Mouse (Mus musculus) kidney, postnatal 36 days (tissue): ENCODE data around the gene Oprm1.

Experiments
- DNase-seq, 2 experiments: peaks; one replicate each; pipeline ENCODE4 v3.0.0; 2021 to 2022; ENCODE audit warnings: mixed read lengths in 2 of 2

The Oprm1 gene

DNA sequence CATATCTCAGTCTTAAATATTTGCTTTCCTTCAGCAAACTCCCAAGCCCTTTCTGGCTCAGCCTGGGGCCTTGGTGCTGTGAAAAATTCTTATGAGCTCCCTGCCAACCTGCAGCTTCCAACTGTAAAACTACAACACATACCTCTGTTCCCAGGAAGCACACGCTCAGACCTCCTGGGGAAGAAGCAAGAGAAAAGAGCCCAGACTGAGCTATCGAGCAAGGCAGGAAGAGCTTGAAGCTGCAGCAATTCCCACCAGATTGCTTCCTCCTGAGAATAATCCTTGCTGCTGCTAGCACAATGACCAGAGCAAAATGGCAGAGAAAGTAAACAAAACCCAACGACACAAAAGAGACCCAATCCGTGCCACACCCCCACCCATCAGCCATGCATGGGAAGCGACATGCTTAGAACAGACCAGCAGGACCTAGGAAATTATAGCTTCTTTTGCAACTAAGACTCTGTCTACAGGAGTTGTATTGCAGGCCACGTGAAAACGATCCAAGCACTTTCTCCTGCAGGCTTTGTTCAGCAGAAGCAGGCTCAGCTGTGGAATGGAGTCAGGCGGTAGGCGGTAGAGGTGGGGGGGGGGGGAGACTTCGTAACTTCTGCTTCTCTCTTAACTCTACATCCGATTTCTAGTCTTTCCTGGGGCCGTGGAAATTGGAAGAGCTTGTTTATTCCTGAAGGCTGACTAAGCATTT lies 294.2 kb downstream of the Oprm1 start, which contains the start of gene Ipcef1:
Gene Ipcef1, minus strand, starts transcription at position 164 of the 703 bp plus-strand sequence.
- peak in 1 of 2 experiments; percentile 18 for DNase-seq

GRCm38 (mm10) chr10:7054560-7055205 lies 296.4 kb downstream of the Oprm1 start:
- peak; percentile 21 to 68 for DNase-seq

GRCm38 (mm10) chr10:7057546-7057945 lies 299.2 kb downstream of the Oprm1 start:
- no peak for DNase-seq

DNA sequence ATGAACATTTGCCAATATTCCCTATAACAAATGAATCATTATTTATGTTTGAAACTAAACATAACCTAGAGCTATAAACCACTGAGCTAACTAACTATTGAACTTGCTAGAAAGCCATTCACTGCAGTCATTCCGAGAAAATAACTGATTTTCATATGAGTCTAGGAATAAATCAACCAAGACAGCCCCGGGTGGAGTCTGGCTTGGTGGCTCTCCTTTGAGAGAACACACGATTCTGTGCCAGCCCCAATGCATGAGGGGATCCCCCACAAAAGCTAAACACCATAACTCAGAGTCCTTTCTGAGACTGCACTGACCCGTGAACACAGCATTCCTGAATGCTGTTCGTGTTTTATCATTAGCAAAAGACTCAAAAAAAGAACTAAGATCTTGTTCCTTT lies 302.0 kb downstream of the Oprm1 start:
- DNase-seq: no peak

DNA sequence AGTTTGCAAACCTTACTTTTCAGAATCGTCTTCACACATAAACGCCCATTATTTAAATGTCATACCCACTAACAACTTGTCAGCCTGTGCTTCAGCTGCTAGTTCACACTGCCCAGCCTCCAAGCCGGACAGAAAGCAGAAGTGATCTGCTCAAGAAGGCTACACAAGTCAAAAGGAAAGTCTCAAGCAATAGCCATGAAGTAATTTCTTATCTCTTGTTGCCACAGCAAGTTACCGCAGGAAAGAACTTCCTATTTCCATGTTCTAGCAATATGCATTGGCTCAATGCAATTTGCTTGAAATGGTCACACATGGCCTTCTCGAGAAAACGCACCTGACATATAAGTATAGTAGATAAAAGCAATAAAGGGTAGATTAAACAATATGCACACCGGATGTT lies 304.7 kb downstream of the Oprm1 start:
- no peak for DNase-seq

- no peak for DNase-seq
Measured at GRCm38 (mm10) chr10:7063752-7064457, 305.6 kb downstream of the Oprm1 start.

DNA sequence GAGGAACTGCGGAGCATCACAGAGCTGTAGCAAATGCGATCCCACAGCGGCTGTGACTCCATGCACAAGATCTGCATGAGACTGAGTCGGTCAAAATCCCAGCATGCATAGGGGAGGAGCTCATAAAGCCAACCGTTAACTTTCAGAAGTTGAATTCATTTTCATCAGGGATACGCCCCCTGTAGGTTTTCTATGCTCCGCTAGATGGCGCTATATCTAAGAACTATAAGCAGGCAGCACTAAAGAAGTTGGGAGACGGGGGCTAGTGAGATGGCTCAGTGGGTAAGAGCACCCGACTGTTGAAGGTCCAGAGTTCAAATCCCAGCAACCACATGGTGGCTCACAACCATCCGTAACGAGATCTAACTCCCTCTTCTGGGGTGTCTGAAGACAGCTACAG lies 310.3 kb downstream of the Oprm1 start:
- peak in 1 of 2 experiments; percentile 27 for DNase-seq

- DNase-seq: no peak
Measured at GRCm38 (mm10) chr10:7069090-7069489, 310.8 kb downstream of the Oprm1 start.

DNA sequence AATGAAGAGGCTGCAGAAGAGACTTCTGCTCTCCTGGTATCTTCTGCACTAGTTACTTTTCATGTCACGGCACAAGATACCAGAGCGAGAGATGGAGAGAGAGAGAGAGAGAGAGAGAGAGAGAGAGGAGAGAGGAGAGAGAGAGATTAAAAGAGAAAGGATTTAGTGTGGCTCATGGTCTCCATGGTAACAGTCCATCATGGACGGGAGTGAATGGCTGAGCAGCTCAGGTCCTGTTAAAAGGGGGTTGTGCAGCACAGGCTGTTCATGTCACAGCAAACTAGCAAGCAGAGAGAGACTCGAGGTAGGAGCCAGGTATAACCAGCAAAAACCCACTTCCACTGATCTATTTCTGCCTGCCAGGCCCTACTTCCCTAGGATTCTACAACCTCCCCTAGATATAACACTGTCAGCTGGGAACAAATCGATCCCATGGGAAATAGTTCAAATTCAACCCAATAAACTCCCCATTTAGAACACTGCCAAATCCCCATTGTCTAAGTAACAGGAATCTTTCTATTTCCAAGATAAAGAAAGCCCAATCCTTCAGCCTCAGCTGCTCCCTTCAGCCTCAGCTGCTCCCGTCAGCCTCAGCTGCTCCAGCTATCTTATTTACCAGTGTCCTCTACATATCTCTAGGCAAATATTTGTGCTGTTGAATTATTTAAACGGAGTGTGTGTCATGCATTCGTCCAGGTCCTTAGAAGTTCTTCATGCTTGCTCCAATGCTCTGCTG lies 312.0 kb downstream of the Oprm1 start:
- DNase-seq: no peak

- DNase-seq: no peak
Measured at GRCm38 (mm10) chr10:7070924-7071323, 312.6 kb downstream of the Oprm1 start.

- DNase-seq: no peak
Measured at GRCm38 (mm10) chr10:7074231-7074630, 315.9 kb downstream of the Oprm1 start.

DNA sequence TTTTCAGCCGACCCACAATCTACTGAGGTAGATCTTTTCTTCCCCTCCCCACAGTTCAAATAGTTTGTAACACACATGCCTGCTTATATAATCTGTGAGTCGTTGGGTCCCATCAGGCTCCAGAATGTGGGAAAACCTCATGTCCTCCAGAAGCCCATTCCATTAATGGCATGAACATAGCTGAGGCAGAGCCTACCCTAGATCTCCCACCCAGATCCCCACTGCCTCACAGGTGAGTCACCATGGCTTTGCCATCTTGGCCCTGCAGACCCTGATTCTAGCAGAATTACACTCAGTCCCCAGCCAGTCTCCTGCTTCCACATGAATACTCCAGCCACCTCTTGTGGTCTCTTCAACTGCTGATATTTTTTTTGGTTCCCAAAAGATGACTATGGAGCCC lies 317.4 kb downstream of the Oprm1 start:
- no peak for DNase-seq

DNA sequence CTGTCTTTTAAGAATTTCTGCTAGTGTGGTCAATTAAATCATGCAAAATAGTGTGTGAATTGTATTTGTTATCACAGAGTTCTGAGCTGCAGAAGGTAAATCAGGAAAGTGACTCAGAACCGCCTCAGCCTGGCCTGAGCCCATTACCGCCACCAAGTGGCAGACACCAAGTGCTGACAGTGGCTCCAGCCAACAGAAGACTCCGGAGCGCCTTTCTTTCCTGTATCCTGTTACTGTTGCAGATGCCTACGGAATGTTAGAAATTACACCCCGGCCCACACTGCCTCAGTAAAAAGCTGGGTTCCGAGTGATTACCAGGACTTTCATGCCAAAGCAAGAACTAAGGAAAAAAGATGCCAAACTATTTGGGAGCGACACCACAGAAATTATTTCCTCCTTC lies 317.9 kb downstream of the Oprm1 start:
- peak; percentile 79 to 88 for DNase-seq

- DNase-seq: peak in 1 of 2 experiments; percentile 14
Measured at GRCm38 (mm10) chr10:7076662-7077211, 318.4 kb downstream of the Oprm1 start.

GRCm38 (mm10) chr10:7077389-7077808 lies 319.1 kb downstream of the Oprm1 start:
- no peak for DNase-seq

- DNase-seq: no peak
Measured at GRCm38 (mm10) chr10:7077971-7078370, 319.7 kb downstream of the Oprm1 start.
